Mouse (Mus musculus): ENCODE measurements around the gene 2010300C02Rik. TPM values are rescaled to one million over a fixed set of nuclear protein-coding genes. Genes with fewer than 3 reads are reported as not detected.

Gene 2010300C02Rik
- polyA plus RNA-seq, 1 experiment from 2014 or later = 1.9 TPM

DNA sequence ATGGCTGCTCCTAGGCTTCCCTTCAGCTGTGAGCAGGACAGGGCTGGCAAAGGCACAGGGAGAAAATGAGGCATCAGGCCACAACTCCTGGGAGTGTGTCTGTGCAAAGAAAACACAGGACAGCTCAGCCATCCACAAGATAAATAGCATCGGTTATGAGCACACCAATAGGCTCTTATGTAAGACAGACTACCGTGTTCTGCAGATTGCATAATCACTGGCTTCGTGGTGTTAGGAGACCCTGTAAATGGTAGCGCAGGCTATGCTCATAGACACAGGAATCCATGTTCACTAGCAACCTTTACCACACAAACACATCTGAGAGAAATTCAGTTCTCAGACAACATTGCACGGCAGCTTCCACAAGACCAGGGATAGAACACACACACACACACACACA, 56.3 kb downstream of the 2010300C02Rik start:
- Histone ChIP-seq H3K27ac (no peak overlapping the region), H3K4me2 (no peak overlapping the region), H3K4me3 (no peak overlapping the region), H3K27me3 (no peaks in the 10 kb centered on the region), H3K36me3 (no peaks in the 10 kb centered on the region), H3K9me3 (no peaks in the 10 kb centered on the region), H3K4me1 (no peaks in the 10 kb centered on the region), H3K9ac (no peak overlapping the region)
- WGBS = 84% methylated on average over 5 of the region's 5 CpGs
- ATAC-seq (ENCODE audit: insufficient number of reproducible peaks, insufficient read depth, low FRiP score, low TSS enrichment, low read depth) = no peak

DNA sequence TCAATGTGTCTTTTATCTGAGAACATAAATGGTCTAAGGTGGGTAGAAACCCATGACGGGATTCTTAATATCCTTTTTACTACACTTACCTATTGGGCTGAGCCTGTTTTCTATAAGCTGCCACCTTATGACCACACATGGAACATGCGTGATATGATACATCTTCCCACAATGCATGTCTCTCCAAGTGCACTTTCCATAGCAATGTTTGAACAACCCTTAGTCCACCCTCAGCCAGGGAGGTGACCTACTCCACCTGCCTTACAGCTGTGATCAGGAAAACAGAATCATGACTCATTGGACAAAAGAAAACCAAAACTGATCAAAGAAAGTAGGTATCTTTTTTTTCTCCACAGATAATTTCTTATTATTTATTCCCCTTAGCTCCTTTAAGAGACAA, 63.9 kb downstream of the 2010300C02Rik start:
- 0 out of 2 replicates have a peak, but pooled peaks cover 3% of the 10 kb centered on the region for H3K9me3 ChIP-seq
- no peak overlapping the region for H3K27ac ChIP-seq
- no peak overlapping the region for H3K4me2 ChIP-seq
- 79% methylated on average over 2 of the region's 2 CpGs for WGBS
- H3K4me1 ChIP-seq = no peaks in the 10 kb centered on the region
- H3K9ac ChIP-seq = no peak overlapping the region
- no peak overlapping the region for H3K4me3 ChIP-seq
- no peaks in the 10 kb centered on the region for H3K27me3 ChIP-seq
- ATAC-seq (ENCODE audit: insufficient number of reproducible peaks, insufficient read depth, low FRiP score, low TSS enrichment, low read depth) = no peak
- H3K36me3 ChIP-seq = no peaks in the 10 kb centered on the region

DNA sequence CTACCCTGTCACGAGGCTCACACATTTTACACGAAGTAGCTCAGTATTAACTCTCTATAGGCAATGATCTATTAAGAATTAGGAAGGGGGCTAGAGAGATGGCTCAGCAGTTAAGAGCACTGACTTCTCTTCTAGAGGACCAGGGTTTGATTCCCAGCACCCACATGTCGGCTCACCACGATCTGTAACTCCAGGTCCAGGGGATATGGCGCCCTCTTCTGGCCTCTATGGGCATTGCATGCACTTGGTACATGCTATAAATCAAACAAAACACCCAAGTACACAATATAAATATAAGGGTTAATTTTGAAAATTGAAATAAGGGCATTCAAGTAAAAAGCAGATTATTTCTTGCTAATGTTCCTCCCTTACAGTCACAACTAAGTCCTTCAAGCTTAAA, 65.9 kb downstream of the 2010300C02Rik start:
- H3K27ac ChIP-seq = no peak overlapping the region
- 0 out of 2 replicates have a peak, but pooled peaks cover 3% of the 10 kb centered on the region for H3K9me3 ChIP-seq
- H3K4me1 ChIP-seq = no peaks in the 10 kb centered on the region
- no peak overlapping the region for H3K4me3 ChIP-seq
- H3K27me3 ChIP-seq = no peaks in the 10 kb centered on the region
- no peak overlapping the region for H3K4me2 ChIP-seq
- no peak for ATAC-seq (ENCODE audit: insufficient number of reproducible peaks, insufficient read depth, low FRiP score, low TSS enrichment, low read depth)
- no peak overlapping the region for H3K9ac ChIP-seq
- 73% methylated on average over 5 of the region's 5 CpGs for WGBS
- no peaks in the 10 kb centered on the region for H3K36me3 ChIP-seq

DNA sequence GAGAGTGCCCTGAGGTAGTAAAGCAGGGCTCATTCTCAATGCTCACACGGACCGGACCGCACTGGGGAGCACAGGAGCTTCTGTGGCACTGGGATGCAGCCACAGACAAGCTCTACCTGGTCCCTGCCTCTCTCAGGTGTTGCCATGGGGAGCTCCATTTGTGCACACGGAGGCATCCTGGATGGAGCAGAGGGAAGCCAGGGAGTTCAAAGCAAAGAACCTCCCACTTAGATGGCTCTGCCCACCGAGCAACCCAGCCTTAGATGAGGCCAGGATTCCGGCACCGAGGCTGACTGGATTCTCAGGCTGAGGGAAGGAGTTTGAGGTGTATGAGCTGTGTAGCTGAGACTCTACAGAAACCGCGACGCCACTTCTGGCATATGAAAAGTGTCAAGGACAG, 72.8 kb downstream of the 2010300C02Rik start:
- Histone ChIP-seq H3K27ac (no peak overlapping the region), H3K9ac (no peak overlapping the region), H3K4me2 (no peak overlapping the region), H3K9me3 (no peaks in the 10 kb centered on the region), H3K27me3 (no peaks in the 10 kb centered on the region), H3K4me3 (no peak overlapping the region), H3K4me1 (no peaks in the 10 kb centered on the region), H3K36me3 (no peaks in the 10 kb centered on the region)
- ATAC-seq (ENCODE audit: insufficient number of reproducible peaks, insufficient read depth, low FRiP score, low TSS enrichment, low read depth) = no peak
- 84% methylated on average over 10 of the region's 10 CpGs for WGBS

DNA sequence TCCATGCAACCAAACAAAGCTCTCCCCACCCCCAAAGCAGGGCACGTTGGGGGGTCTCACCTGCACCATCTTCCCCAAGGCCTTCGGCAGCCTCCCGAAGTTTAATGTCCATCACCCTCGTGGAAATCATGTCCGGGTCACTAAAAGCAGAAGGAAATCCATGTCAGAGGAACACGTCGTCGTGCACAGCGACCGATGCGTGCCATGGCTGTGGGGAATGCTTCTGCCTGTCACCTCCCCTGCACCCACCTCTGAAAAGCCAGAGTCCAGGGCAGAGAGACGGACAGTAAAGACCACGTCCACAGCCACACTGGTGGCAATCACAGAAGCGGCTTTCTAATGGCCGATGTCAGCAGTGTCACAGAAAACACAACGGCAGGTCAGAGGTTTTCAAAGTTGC, 75.4 kb downstream of the 2010300C02Rik start:
- Histone ChIP-seq H3K27me3 (no peaks in the 10 kb centered on the region), H3K27ac (no peak overlapping the region), H3K36me3 (no peaks in the 10 kb centered on the region), H3K4me1 (no peaks in the 10 kb centered on the region), H3K4me3 (no peak overlapping the region), H3K4me2 (no peak overlapping the region), H3K9ac (no peak overlapping the region), H3K9me3 (no peaks in the 10 kb centered on the region)
- ATAC-seq (ENCODE audit: insufficient number of reproducible peaks, insufficient read depth, low FRiP score, low TSS enrichment, low read depth) = no peak
- 90% methylated on average over 16 of the region's 16 CpGs for WGBS

DNA sequence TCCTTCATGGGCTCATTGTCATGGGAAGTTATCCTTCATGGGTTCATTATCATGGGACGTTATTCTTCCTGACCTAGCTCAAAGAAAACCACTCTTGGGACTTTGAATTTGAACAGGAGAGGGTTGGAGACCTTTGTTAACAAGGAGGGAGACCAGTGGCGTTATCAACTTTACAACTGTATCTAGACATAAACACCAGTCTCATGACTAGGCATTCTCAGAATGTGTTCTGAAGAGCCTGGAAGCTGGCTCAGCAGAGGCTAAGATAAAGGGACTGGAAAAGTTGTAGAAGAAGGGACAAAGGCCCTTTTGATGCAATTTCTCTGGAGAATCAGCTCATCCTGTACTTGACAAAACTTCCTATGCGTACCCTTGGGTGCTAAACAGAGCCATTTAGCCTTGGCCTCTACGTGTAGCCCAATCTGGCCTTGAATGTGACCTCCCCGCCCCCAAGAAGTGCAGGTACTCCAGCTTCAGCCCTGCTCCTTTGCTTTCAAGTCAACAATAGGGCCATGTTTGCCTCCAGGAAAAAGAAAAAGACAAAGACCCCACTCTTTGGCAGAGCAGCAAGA, 76.0 kb downstream of the 2010300C02Rik start:
- Histone ChIP-seq H3K27me3 (no peaks in the 10 kb centered on the region), H3K9ac (no peak overlapping the region), H3K27ac (no peak overlapping the region), H3K4me1 (0 out of 2 replicates have a peak, but pooled peaks cover 3% of the 10 kb centered on the region), H3K9me3 (no peaks in the 10 kb centered on the region), H3K36me3 (no peaks in the 10 kb centered on the region), H3K4me2 (no peak overlapping the region), H3K4me3 (no peak overlapping the region)
- 79% methylated on average over 5 of the region's 5 CpGs for WGBS
- ATAC-seq (ENCODE audit: insufficient number of reproducible peaks, insufficient read depth, low FRiP score, low TSS enrichment, low read depth) = no peak

DNA sequence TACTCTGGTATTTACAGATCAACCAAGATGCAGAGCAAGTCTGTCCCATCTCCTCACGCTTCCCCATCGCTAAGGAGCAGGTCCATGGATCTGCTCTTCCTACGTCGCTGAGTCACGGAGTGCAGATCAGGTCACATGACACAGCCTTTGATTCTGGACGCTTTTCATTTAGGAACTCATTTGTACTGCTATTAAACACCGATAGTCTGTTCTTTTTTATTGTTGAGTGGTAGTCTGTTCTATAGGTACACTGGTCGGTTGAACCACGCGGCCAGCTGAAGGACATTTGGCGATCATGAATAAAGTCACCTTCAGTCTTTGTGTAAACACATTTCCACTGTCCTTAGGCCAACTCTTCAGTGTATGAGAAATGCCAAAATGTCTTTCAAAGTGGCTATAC, 78.5 kb downstream of the 2010300C02Rik start:
- Histone ChIP-seq H3K4me3 (no peak overlapping the region), H3K27me3 (no peaks in the 10 kb centered on the region), H3K4me1 (0 out of 2 replicates have a peak, but pooled peaks cover 4% of the 10 kb centered on the region), H3K9me3 (no peaks in the 10 kb centered on the region), H3K9ac (no peak overlapping the region), H3K27ac (no peak overlapping the region), H3K4me2 (no peak overlapping the region), H3K36me3 (no peaks in the 10 kb centered on the region)
- 82% methylated on average over 11 of the region's 11 CpGs for WGBS
- ATAC-seq (ENCODE audit: insufficient number of reproducible peaks, insufficient read depth, low FRiP score, low TSS enrichment, low read depth) = no peak

DNA sequence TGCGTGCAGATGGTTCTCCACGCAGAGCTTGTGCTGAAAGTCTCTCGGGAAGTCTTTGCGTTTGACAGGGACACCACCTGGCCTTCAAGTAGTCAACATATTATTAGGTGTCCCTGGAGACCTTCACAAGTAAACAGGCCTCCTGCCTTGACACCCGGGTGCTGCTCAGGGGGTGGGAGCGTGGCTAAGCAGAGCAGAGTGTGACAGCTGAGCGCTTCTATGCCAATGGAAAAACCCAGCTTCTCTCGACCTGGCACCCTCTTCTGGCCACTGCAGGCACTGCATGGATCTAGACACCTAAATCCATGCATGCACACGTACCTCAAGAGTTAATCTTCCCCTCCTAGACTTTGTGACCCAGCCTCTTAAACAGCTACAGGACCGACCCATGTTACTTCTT, 80.8 kb downstream of the 2010300C02Rik start:
- ATAC-seq (ENCODE audit: insufficient number of reproducible peaks, insufficient read depth, low FRiP score, low TSS enrichment, low read depth) = peak; percentile 56; the same call in 1 of the 2 replicates
- no peak overlapping the region for H3K9ac ChIP-seq
- peak overlapping the region; percentile 42 for H3K4me2 ChIP-seq
- H3K4me3 ChIP-seq = no peak overlapping the region
- 0 out of 2 replicates have a peak, but pooled peaks cover 4% of the 10 kb centered on the region for H3K4me1 ChIP-seq
- H3K27ac ChIP-seq = no peak overlapping the region
- H3K27me3 ChIP-seq = no peaks in the 10 kb centered on the region
- 22% methylated on average over 10 of the region's 10 CpGs for WGBS
- H3K9me3 ChIP-seq = no peaks in the 10 kb centered on the region
- no peaks in the 10 kb centered on the region for H3K36me3 ChIP-seq

DNA sequence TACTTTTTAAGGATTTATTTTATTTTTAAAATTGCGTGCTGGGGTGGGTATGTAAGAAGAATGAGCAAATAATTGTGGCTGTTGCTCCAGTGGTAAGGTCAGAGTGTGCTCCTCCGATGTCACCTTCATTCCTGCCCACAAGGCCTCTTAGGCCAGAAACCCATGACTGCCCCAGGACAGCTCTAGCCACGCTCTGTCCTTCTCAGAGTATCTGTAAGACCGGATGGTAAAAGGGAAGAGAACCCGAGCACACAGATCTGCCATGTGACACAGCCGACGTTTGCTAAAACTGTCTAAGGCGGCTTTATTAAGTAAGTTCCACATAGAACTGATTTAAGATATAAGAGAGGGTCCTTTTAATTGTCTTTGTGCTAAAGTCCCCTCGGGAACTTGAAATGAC, 81.3 kb downstream of the 2010300C02Rik start:
- WGBS = 88% methylated on average over 9 of the region's 9 CpGs
- no peak overlapping the region for H3K4me2 ChIP-seq
- H3K36me3 ChIP-seq = no peaks in the 10 kb centered on the region
- ATAC-seq (ENCODE audit: insufficient number of reproducible peaks, insufficient read depth, low FRiP score, low TSS enrichment, low read depth) = no peak
- no peaks in the 10 kb centered on the region for H3K27me3 ChIP-seq
- no peak overlapping the region for H3K27ac ChIP-seq
- H3K4me1 ChIP-seq = 0 out of 2 replicates have a peak, but pooled peaks cover 4% of the 10 kb centered on the region
- no peak overlapping the region for H3K9ac ChIP-seq
- H3K9me3 ChIP-seq = no peaks in the 10 kb centered on the region
- H3K4me3 ChIP-seq = no peak overlapping the region

DNA sequence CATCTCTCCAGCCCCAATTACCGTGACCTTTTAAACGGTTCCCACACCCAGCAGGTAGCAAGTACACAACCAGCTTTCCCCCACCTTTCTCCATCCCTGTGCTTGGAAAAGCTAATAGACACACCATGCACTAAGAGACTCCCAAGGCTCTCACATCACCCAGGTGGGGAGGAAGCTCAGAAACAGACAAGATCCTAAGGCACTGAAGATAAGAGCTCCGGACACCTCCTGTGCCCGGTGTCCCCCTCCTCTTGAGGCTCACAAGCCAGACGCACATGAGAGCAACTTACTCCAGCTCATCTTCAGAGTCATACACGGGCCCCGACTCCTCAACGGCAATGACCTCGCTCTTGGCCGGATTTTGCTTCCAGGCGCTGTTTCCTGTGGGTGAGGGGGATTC, 82.3 kb downstream of the 2010300C02Rik start:
- Histone ChIP-seq H3K9ac (no peak overlapping the region), H3K4me3 (no peak overlapping the region)
- 70% methylated on average over 11 of the region's 11 CpGs for WGBS

DNA sequence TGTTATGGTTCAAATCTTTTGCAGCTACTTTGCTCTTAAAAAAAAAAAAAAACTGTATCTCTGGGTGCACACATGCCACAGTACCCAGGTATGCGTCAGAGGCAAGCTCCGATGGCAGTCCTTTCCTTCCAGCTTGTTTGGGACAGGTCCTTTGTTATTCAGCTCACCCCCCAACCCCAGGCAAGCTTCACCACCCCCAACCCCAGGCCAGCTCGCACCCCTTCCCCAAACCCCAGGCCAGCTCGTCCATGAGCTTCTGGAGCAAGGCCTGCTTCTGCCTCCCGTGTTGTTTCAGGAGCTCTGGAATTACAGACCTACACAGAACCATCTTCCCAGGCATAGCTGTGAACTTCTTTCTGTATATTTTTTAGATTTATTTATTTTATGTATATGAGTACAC, 83.1 kb downstream of the 2010300C02Rik start:
- no peak overlapping the region for H3K9ac ChIP-seq
- no peak overlapping the region for H3K4me3 ChIP-seq
- H3K9me3 ChIP-seq = no peaks in the 10 kb centered on the region
- H3K27ac ChIP-seq = no peak overlapping the region
- WGBS = 80% methylated on average over 5 of the region's 5 CpGs
- 0 out of 2 replicates have a peak, but pooled peaks cover 4% of the 10 kb centered on the region for H3K4me1 ChIP-seq
- H3K27me3 ChIP-seq = no peaks in the 10 kb centered on the region
- ATAC-seq (ENCODE audit: insufficient number of reproducible peaks, insufficient read depth, low FRiP score, low TSS enrichment, low read depth) = no peak
- H3K4me2 ChIP-seq = no peak overlapping the region
- no peaks in the 10 kb centered on the region for H3K36me3 ChIP-seq

More for the DNA sequence above, 82.3 kb downstream of the 2010300C02Rik start:
- Histone ChIP-seq H3K27me3 (no peaks in the 10 kb centered on the region), H3K36me3 (no peaks in the 10 kb centered on the region), H3K9me3 (no peaks in the 10 kb centered on the region), H3K27ac (no peak overlapping the region), H3K4me2 (no peak overlapping the region), H3K4me1 (0 out of 2 replicates have a peak, but pooled peaks cover 4% of the 10 kb centered on the region)
- ATAC-seq (ENCODE audit: insufficient number of reproducible peaks, insufficient read depth, low FRiP score, low TSS enrichment, low read depth) = no peak

DNA sequence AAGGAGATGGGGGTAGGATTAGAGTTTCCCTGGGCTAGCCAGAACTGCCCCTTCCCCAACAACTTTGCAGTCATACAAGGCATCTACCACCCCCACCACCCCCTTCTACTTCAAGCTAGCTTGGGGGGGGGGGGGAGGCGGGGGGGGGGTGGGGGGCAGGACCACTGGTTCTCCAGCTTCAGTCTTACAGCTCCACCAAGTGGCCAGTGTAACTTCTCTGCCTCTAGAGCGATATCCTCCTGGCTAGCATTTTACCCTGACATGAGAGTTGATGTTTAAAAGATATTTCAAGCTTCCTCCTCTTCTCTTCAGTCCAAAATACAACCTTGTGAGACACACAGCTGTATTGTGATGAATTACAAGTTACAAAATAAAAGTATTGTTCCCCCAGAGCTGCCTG, 83.7 kb downstream of the 2010300C02Rik start:
- no peak for ATAC-seq (ENCODE audit: insufficient number of reproducible peaks, insufficient read depth, low FRiP score, low TSS enrichment, low read depth)
- Histone ChIP-seq H3K9ac (no peak overlapping the region), H3K4me2 (no peak overlapping the region), H3K4me1 (0 out of 2 replicates have a peak, but pooled peaks cover 4% of the 10 kb centered on the region), H3K36me3 (no peaks in the 10 kb centered on the region), H3K4me3 (no peak overlapping the region), H3K9me3 (no peaks in the 10 kb centered on the region), H3K27me3 (no peaks in the 10 kb centered on the region), H3K27ac (no peak overlapping the region)
- WGBS = 41% methylated on average over 2 of the region's 2 CpGs

All from embryonic facial prominence, embryonic 13.5 days (tissue).